Mouse (Mus musculus) heart, embryonic 13.5 days (tissue): ENCODE data around the gene Izumo4. TPM values are rescaled to one million over a fixed set of nuclear protein-coding genes. Genes with fewer than 3 reads are reported as not detected.

Source experiments
- ATAC-seq: fragments of 200-750 bp; cut with Nextera tagmentation; 2 replicates; pipeline ENCODE4 v1.8.0; 2017; ENCODE audit warnings: moderate TSS enrichment; ENCODE audit not compliant: insufficient number of reproducible peaks, low FRiP score, low TSS enrichment; ENCODE audit errors: extremely low read depth
- H3K27ac ChIP-seq: fragments of 300-500 bp; sonication (generic); replicated peaks from 2 replicates; pipeline ENCODE4 v1.5.1; 2015; ENCODE audit warnings: moderate library complexity, mild to moderate bottlenecking, inconsistent platforms
- H3K27me3 ChIP-seq: fragments of 300-500 bp; sonication (generic); replicated peaks from 2 replicates; pipeline ENCODE4 v1.6.1; 2015; ENCODE audit warnings: mild to moderate bottlenecking, inconsistent platforms
- H3K36me3 ChIP-seq: fragments of 300-500 bp; sonication (generic); 2 replicates; pipeline ENCODE4 v1.6.1; 2015; ENCODE audit warnings: mild to moderate bottlenecking, inconsistent platforms
- H3K4me1 ChIP-seq: fragments of 300-500 bp; sonication (generic); 2 replicates; pipeline ENCODE4 v1.6.1; 2015; ENCODE audit warnings: inconsistent platforms
- H3K4me2 ChIP-seq: fragments of 300-500 bp; sonication (generic); 2 replicates; pipeline ENCODE4 v1.6.1; 2015; ENCODE audit warnings: inconsistent platforms, mild to moderate bottlenecking, moderate library complexity
- H3K4me3 ChIP-seq: fragments of 300-500 bp; sonication (generic); 2 replicates; pipeline ENCODE4 v1.5.1; 2015; ENCODE audit warnings: moderate library complexity, mild to moderate bottlenecking, inconsistent platforms
- H3K9ac ChIP-seq: fragments of 300-500 bp; sonication (generic); 2 replicates; pipeline ENCODE4 v1.6.1; 2015; ENCODE audit warnings: inconsistent platforms, mild to moderate bottlenecking, moderate library complexity
- H3K9me3 ChIP-seq: fragments of 300-500 bp; sonication (generic); 2 replicates; pipeline ENCODE4 v1.6.1; 2016; ENCODE audit warnings: inconsistent platforms
- WGBS: fragments of 180-500 bp; shearing (Covaris S2); methylation state at CpG from one replicate; pipeline ENCODE4 v1.1.7; 2015; ENCODE audit warnings: mixed read lengths; 5-methylcytosine and 5-hydroxymethylcytosine counted together
- polyA plus RNA-seq: library from polyadenylated mRNA; unstranded; fragments of >200 nt; fragmentation: Nextera tagmentation; extraction: Ambion mirVana; gene quantifications from 2 replicates; pipeline ENCODE4 v1.2.1, GENCODE M21; 2015

Gene Izumo4
- polyA plus RNA-seq, 1 experiment from 2014 or later, result 12.7 TPM

DNA sequence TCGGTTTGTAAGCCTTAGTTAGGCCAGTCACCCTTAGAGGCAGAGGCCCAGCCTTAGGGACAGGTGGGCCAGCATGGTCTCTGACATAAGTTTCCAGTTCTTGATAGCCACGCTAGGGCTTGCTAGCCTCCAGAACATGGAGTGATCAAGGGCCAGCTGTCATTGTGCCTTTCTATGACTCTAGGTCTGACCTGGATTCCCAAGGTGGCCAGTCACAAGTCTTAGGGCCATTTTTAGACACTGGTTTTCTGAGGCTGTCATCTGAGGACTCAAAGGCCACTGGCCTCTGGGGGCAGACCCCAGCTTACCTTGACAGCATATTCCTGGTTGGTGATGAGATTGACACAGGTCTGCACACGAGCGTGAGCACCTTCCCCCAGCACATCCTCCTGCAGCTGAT is 30.7 kb upstream of the Izumo4 start:
- no peak overlapping the region for H3K4me2 ChIP-seq
- no peaks in the 10 kb centered on the region for H3K9me3 ChIP-seq
- no peak overlapping the region for H3K4me3 ChIP-seq
- 87% methylated on average over 4 of the region's 4 CpGs for WGBS
- H3K27me3 ChIP-seq, result no peaks in the 10 kb centered on the region
- H3K4me1 ChIP-seq, result peaks cover 54% of the 10 kb centered on the region
- ATAC-seq, result no peak
- H3K9ac ChIP-seq, result no peak overlapping the region
- peaks cover 76% of the 10 kb centered on the region for H3K36me3 ChIP-seq
- no peak overlapping the region for H3K27ac ChIP-seq

GRCm38 (mm10) chr10:80671936-80672690 is 29.9 kb upstream of the Izumo4 start:
- no peak for ATAC-seq
- Histone ChIP-seq H3K4me3 (no peak overlapping the region; the same call in 1 of the 2 replicates), H3K36me3 (peaks cover 67% of the 10 kb centered on the region), H3K4me2 (peak overlapping the region; percentile 97; the same call in 1 of the 2 replicates), H3K4me1 (peaks cover 52% of the 10 kb centered on the region), H3K9ac (peak overlapping the region; percentile 100; the same call in 1 of the 2 replicates), H3K9me3 (no peaks in the 10 kb centered on the region), H3K27me3 (no peaks in the 10 kb centered on the region), H3K27ac (no peak overlapping the region)
- WGBS, result 85% methylated on average over 11 of the region's 11 CpGs

- Histone ChIP-seq H3K4me1 (peaks cover 68% of the 10 kb centered on the region), H3K4me3 (peak overlapping the region; percentile 100), H3K27me3 (no peaks in the 10 kb centered on the region), H3K27ac (no peak overlapping the region), H3K36me3 (peaks cover 52% of the 10 kb centered on the region), H3K9ac (peak overlapping the region; percentile 100), H3K4me2 (peak overlapping the region; percentile 97), H3K9me3 (no peaks in the 10 kb centered on the region)
- whole genome bisulfite sequencing, result 90% methylated on average over 3 of the region's 3 CpGs
- no peak for ATAC-seq
Observed at GRCm38 (mm10) chr10:80673690-80674089, 28.3 kb upstream of the Izumo4 start.

GRCm38 (mm10) chr10:80674161-80674711 is 27.7 kb upstream of the Izumo4 start:
- peak overlapping the region; percentile 100 for H3K4me3 ChIP-seq
- H3K9ac ChIP-seq, result peak overlapping the region; percentile 100
- peaks cover 46% of the 10 kb centered on the region for H3K36me3 ChIP-seq
- peak overlapping the region; percentile 100 for H3K27ac ChIP-seq
- H3K4me1 ChIP-seq, result peaks cover 73% of the 10 kb centered on the region
- H3K9me3 ChIP-seq, result no peaks in the 10 kb centered on the region
- peak overlapping the region; percentile 97 for H3K4me2 ChIP-seq
- ATAC-seq, result no peak
- no peaks in the 10 kb centered on the region for H3K27me3 ChIP-seq
- WGBS, result 47% methylated on average over 5 of the region's 5 CpGs

GRCm38 (mm10) chr10:80674851-80675404 is 27.1 kb upstream of the Izumo4 start:
- peak overlapping the region; percentile 100 for H3K9ac ChIP-seq
- H3K4me1 ChIP-seq, result peaks cover 80% of the 10 kb centered on the region
- no peak for ATAC-seq
- no peaks in the 10 kb centered on the region for H3K9me3 ChIP-seq
- peak overlapping the region; percentile 100 for H3K4me3 ChIP-seq
- WGBS, result 19% methylated on average over 6 of the region's 6 CpGs
- H3K27ac ChIP-seq, result peak overlapping the region; percentile 100
- H3K4me2 ChIP-seq, result peak overlapping the region; percentile 97
- no peaks in the 10 kb centered on the region for H3K27me3 ChIP-seq
- peaks cover 39% of the 10 kb centered on the region for H3K36me3 ChIP-seq

- 0% methylated on average over 36 of the region's 54 CpGs for WGBS
- H3K4me1 ChIP-seq, result peaks cover 81% of the 10 kb centered on the region
Observed at GRCm38 (mm10) chr10:80675405-80676197, 26.4 kb upstream of the Izumo4 start.

DNA sequence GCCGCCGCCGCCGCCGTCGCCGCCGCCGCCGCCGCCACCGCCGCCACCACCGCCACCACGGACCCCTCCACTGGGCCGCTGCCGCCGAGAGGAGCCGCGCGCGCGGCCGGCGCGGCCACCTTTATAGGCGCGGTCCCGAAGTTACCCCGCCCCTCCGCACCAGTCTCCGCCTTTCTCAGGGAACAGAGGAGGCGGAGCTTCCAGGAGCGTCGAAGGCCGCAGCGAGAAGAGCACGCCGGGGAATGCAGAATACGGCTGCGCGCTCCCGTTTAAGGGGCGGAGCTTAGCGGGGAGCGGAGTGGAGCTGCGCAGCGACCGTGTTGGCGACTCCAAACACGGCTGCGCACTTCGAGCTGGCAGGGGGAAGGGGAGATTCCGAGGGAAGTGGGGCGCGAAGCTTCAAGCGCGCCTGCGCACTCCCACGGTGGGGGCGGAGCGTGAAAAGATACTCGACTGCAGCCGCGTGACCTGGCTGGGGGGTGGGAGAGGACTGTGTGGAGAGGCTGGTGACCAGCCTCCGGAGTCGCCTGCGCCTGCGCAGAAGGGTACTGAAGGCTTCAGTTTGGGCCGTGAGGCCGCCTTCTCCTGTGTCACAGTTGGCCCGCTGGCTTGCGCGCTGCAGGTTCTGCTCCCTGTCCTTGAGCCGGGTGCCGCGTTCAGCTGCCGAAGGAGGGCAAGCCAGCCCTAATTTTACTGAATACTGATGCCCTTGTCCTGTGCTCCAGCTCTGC is 25.6 kb upstream of the Izumo4 start:
- ATAC-seq, result peak; percentile 81
- Histone ChIP-seq H3K4me3 (peak overlapping the region; percentile 100), H3K36me3 (peaks cover 25% of the 10 kb centered on the region), H3K9me3 (no peaks in the 10 kb centered on the region), H3K4me1 (peaks cover 76% of the 10 kb centered on the region), H3K27ac (peak overlapping the region; percentile 100), H3K27me3 (no peaks in the 10 kb centered on the region), H3K9ac (peak overlapping the region; percentile 100), H3K4me2 (peak overlapping the region; percentile 97)
- under 1% methylated on average over 70 of the region's 78 CpGs for WGBS

More at GRCm38 (mm10) chr10:80675405-80676197, 26.4 kb upstream of the Izumo4 start:
- H3K9ac ChIP-seq, result peak overlapping the region; percentile 100
- H3K27me3 ChIP-seq, result no peaks in the 10 kb centered on the region
- H3K9me3 ChIP-seq, result no peaks in the 10 kb centered on the region
- peak overlapping the region; percentile 97 for H3K4me2 ChIP-seq
- peaks cover 33% of the 10 kb centered on the region for H3K36me3 ChIP-seq
- peak overlapping the region; percentile 100 for H3K27ac ChIP-seq
- peak overlapping the region; percentile 100 for H3K4me3 ChIP-seq
- ATAC-seq, result no peak; the same call in 1 of the 2 replicates

- peak overlapping the region; percentile 100 for H3K4me3 ChIP-seq
- WGBS, result 24% methylated on average over 9 of the region's 9 CpGs
Observed at GRCm38 (mm10) chr10:80677128-80677875, 24.7 kb upstream of the Izumo4 start.

DNA sequence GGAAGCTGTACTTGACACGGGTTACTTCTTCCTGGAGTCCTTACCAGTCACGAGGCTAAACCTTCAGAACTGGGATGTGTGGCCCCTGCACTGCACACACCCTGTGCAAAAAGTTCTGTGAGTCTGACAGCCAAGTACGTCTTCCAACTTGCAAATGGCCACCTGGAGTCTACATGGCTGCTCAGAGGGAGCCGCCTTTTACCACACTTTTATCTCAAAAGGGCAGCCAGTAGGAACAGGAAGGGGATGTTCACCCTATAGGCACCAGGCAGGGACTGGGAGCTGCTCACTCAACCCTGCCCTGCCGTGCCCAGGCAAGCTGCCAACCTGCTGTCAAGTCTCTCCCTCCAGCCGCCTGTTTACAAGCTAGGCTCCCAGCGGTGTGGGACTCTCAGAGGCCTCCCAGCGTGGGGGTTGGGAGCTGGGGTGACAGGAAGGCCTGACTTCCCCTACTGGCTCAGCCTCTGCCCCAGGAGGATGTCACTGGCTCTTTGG is 24.0 kb upstream of the Izumo4 start, which contains the start of gene Mknk2:
Mknk2 (minus strand) TSS at position 171 of the 495 bp plus-strand sequence.
- 6% methylated on average over 8 of the region's 8 CpGs for WGBS
- Histone ChIP-seq H3K36me3 (peaks cover 12% of the 10 kb centered on the region), H3K4me2 (peak within 1 kb of the TSS; percentile 97), H3K4me1 (peaks cover 60% of the 10 kb centered on the region), H3K9ac (peak within 1 kb of the TSS; percentile 93), H3K4me3 (peak within 1 kb of the TSS; percentile 100), H3K27me3 (no peaks in the 10 kb centered on the region), H3K27ac (peak within 1 kb of the TSS; percentile 100), H3K9me3 (no peaks in the 10 kb centered on the region)
- ATAC-seq, result peak; percentile 44

More at GRCm38 (mm10) chr10:80677128-80677875, 24.7 kb upstream of the Izumo4 start:
- peak overlapping the region; percentile 100 for H3K27ac ChIP-seq
- H3K9ac ChIP-seq, result peak overlapping the region; percentile 93
- H3K27me3 ChIP-seq, result no peaks in the 10 kb centered on the region
- H3K9me3 ChIP-seq, result no peaks in the 10 kb centered on the region
- peak overlapping the region; percentile 97 for H3K4me2 ChIP-seq
- peaks cover 67% of the 10 kb centered on the region for H3K4me1 ChIP-seq
- ATAC-seq, result no peak
- H3K36me3 ChIP-seq, result peaks cover 16% of the 10 kb centered on the region
